Mouse (Mus musculus) hindbrain, postnatal 0 days (tissue): ENCODE measurements around the gene Acot1. TPM values are rescaled to one million over a fixed set of nuclear protein-coding genes. Genes with fewer than 3 reads are reported as not detected.

ENCODE experiments used
- ATAC-seq: fragments of 200-750 bp; cut with Nextera tagmentation; 2 replicates; pipeline ENCODE4 v1.8.0; 2017; ENCODE audit warnings: mild to moderate bottlenecking, moderate TSS enrichment, moderate library complexity
- DNase-seq: peaks from one replicate; pipeline ENCODE4 v3.0.0-alpha.2; 2015; ENCODE audit warnings: low spot score
- H3K27ac ChIP-seq: fragments of 300-500 bp; sonication (generic); 2 replicates; pipeline ENCODE4 v1.5.1; 2014; ENCODE audit warnings: mild to moderate bottlenecking
- H3K27me3 ChIP-seq: fragments of 300-500 bp; sonication (generic); 2 replicates; pipeline ENCODE4 v1.6.1; 2014; ENCODE audit warnings: low read length, mixed read lengths; ENCODE audit not compliant: insufficient read depth
- H3K36me3 ChIP-seq: fragments of 300-500 bp; sonication (generic); 2 replicates; pipeline ENCODE4 v1.6.1; 2014; ENCODE audit warnings: low read length, mixed read lengths; ENCODE audit not compliant: insufficient read depth
- H3K4me1 ChIP-seq: fragments of 300-500 bp; sonication (generic); 2 replicates; pipeline ENCODE4 v1.6.1; 2014; ENCODE audit warnings: antibody characterized with exemption, low read length, mixed read lengths; ENCODE audit not compliant: insufficient read depth
- H3K4me2 ChIP-seq: fragments of 300-500 bp; sonication (generic); 2 replicates; pipeline ENCODE4 v1.6.1; 2014; ENCODE audit warnings: low read depth, mild to moderate bottlenecking, low read length, moderate library complexity, mixed read lengths
- H3K4me3 ChIP-seq: fragments of 300-500 bp; sonication (generic); 2 replicates; pipeline ENCODE4 v1.5.1; 2014; ENCODE audit warnings: low read length
- H3K9ac ChIP-seq: fragments of 300-500 bp; sonication (generic); replicated peaks from 2 replicates; pipeline ENCODE4 v1.6.1; 2014; ENCODE audit warnings: mild to moderate bottlenecking, low read length, moderate library complexity, mixed read lengths
- H3K9me3 ChIP-seq: fragments of 300-500 bp; sonication (generic); 2 replicates; pipeline ENCODE4 v1.6.1; 2016; ENCODE audit warnings: low read length, mixed read lengths
- CTCF ChIP-seq: IDR thresholded peaks from 2 replicates; pipeline ENCODE4 v1.5.1; 2016; ENCODE audit warnings: antibody characterized with exemption, control low read depth, low read depth
- WGBS: fragments of 180-500 bp; shearing (Covaris S2); extraction: QIAGEN DNeasy Blood & Tissue Kit; methylation state at CpG from one replicate; pipeline ENCODE4 v1.1.7; 2014; 5-methylcytosine and 5-hydroxymethylcytosine counted together
- polyA plus RNA-seq: library from polyadenylated mRNA; unstranded; fragments of >200 nt; fragmentation: Nextera tagmentation; extraction: Ambion mirVana; gene quantifications from 2 replicates; pipeline ENCODE4 v1.2.1, GENCODE M21; 2015
- total RNA-seq: library from RNA; depleted of rRNA; stranded (reverse); fragments of >200 nt; gene quantifications from 2 replicates; pipeline ENCODE4 v1.2.3, GENCODE M21; 2014; rRNA removed

Acot1 gene
- total and polyA plus RNA-seq, 2 experiments from 2014 or later: 172 to 178 TPM

DNA sequence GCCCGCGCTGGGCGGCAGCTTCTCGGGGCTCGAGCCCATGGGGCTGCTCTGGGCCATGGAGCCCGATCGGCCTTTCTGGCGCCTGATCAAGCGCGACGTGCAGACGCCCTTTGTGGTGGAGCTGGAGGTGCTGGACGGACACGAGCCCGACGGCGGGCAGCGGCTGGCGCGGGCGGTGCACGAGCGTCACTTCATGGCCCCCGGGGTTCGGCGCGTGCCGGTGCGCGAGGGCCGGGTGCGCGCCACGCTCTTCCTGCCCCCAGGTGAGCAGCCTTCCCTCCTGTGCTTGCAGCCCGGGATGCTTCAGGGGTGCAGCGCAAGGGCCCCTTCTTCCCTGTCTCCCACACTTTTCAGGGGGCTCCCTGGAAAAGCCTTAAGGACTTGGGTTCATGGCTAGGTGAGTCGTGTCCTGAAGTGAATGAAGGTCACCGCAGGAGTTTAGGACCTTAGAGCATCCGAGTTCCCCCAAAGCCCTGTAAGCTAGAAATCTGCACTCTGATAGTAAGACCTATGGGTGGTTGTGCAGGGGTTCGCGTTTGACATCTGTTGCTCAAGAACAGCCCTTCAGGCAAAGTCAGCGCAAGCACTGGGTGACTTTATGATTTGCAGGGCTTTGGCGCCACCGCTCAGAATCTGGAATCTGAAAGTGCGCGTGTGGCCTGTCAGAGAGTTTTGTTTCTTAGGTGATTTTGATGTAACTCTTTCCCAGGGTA lies 44.5 kb downstream of the Acot1 start:
- Histone ChIP-seq H3K4me3 (peak overlapping the region; percentile 42), H3K9ac (peak overlapping the region; percentile 33; the same call in 1 of the 2 replicates), H3K27me3 (no peaks in the 10 kb centered on the region), H3K4me2 (peak overlapping the region; percentile 67), H3K27ac (no peak overlapping the region), H3K36me3 (no peaks in the 10 kb centered on the region), H3K9me3 (no peaks in the 10 kb centered on the region; the same call in 1 of the 2 replicates), H3K4me1 (no peaks in the 10 kb centered on the region)
- DNase-seq: peak; percentile 61
- no peak for ATAC-seq
- peak; percentile 22; the same call in 1 of the 2 replicates for TF ChIP-seq CTCF
- WGBS: 1% methylated on average over 36 of the region's 46 CpGs

DNA sequence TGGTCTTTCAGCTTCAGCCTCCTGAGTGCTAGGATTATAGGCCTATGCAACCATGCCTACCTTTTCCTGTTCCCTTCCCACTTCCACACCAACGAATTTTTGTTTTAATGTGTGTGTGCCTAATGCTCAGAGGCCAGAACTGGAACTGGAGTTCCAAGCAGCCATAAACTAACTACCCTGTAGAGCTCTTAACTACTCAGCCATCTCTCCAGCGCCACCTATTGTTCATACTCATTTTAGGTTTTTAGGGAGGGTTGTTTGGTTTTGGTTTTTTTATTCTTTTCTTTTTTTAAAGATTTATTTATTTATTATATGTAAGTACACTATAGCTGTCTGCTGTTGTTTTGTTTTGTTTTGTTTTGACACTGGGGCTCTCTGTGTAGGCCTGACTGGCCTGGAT lies 51.7 kb downstream of the Acot1 start:
- no peak overlapping the region for H3K4me2 ChIP-seq
- ATAC-seq: no peak
- H3K27ac ChIP-seq: no peak overlapping the region
- no peak overlapping the region for H3K4me3 ChIP-seq
- no peak overlapping the region for H3K9ac ChIP-seq
- 42% methylated on average over 2 of the region's 2 CpGs for WGBS
- no peaks in the 10 kb centered on the region for H3K4me1 ChIP-seq
- peak; percentile 40 for TF ChIP-seq CTCF
- 0 out of 2 replicates have a peak, but pooled peaks cover 2% of the 10 kb centered on the region for H3K27me3 ChIP-seq
- no peaks in the 10 kb centered on the region for H3K36me3 ChIP-seq
- no peaks in the 10 kb centered on the region for H3K9me3 ChIP-seq
- peak; percentile 16 for DNase-seq

DNA sequence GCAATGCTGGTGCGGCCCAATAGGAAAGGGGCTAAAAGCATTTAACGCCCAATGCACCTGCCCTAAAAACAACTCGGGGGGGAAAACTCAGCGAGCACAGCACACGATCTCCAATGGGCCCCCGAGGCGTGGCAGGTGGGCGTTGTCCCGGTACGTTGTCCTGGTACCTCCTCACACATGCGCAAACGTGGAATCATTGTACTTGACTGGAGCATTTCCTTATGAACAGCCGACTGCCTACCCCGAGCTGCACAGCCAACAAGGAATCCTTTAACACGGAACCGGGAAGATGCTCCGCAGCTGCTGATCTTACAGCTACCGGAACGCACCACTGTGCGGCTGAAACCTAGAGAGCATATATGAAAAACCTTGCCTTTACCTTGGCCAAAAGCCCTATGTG lies 53.0 kb downstream of the Acot1 start:
- no peaks in the 10 kb centered on the region for H3K36me3 ChIP-seq
- no peak for ATAC-seq
- no peak overlapping the region for H3K4me3 ChIP-seq
- H3K27me3 ChIP-seq: 0 out of 2 replicates have a peak, but pooled peaks cover 2% of the 10 kb centered on the region
- no peaks in the 10 kb centered on the region for H3K9me3 ChIP-seq
- no peak overlapping the region for H3K4me2 ChIP-seq
- H3K9ac ChIP-seq: no peak overlapping the region
- no peak for DNase-seq
- H3K4me1 ChIP-seq: no peaks in the 10 kb centered on the region
- no peak overlapping the region for H3K27ac ChIP-seq
- no peak for TF ChIP-seq CTCF
- WGBS: 96% methylated on average over 20 of the region's 20 CpGs

- no peak overlapping the region for H3K27ac ChIP-seq
- H3K4me3 ChIP-seq: no peak overlapping the region
- H3K4me1 ChIP-seq: no peaks in the 10 kb centered on the region
- H3K27me3 ChIP-seq: 0 out of 2 replicates have a peak, but pooled peaks cover 3% of the 10 kb centered on the region
- ATAC-seq: no peak
- H3K36me3 ChIP-seq: no peaks in the 10 kb centered on the region
- no peak for DNase-seq
- no peak overlapping the region for H3K4me2 ChIP-seq
- TF ChIP-seq CTCF: peak; percentile 31
- no peaks in the 10 kb centered on the region for H3K9me3 ChIP-seq
- no peak overlapping the region for H3K9ac ChIP-seq
- WGBS: 76% methylated on average over 5 of the region's 5 CpGs
Observed at GRCm38 (mm10) chr12:84063228-84063627, 53.9 kb downstream of the Acot1 start.

DNA sequence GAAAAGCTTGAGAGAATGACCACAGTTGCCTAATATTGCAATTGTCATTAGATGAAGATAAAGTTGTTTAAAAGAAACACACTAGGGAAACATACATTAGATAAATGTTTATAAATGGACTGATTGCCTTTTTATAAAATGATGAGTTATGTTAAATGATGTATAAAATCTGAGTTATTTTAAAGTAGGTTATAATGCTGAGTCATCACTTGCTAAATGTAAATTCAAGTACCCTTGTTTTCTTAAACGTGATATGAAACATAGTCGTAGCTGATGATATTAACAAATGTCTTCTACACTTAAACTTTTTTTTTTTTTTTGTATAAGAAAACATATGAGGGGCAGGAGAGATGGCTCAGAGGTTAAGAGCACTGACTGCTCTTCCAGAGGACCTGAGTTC lies 54.5 kb downstream of the Acot1 start:
- Histone ChIP-seq H3K4me2 (no peak overlapping the region), H3K9ac (no peak overlapping the region), H3K4me3 (no peak overlapping the region), H3K4me1 (no peaks in the 10 kb centered on the region), H3K27ac (no peak overlapping the region), H3K36me3 (no peaks in the 10 kb centered on the region), H3K9me3 (no peaks in the 10 kb centered on the region), H3K27me3 (0 out of 2 replicates have a peak, but pooled peaks cover 9% of the 10 kb centered on the region)
- 82% methylated on average over 2 of the region's 2 CpGs for WGBS
- DNase-seq (no peak), ATAC-seq (no peak)
- no peak for TF ChIP-seq CTCF

GRCm38 (mm10) chr12:84064621-84065020 lies 55.3 kb downstream of the Acot1 start:
- no peaks in the 10 kb centered on the region for H3K9me3 ChIP-seq
- H3K36me3 ChIP-seq: no peaks in the 10 kb centered on the region
- H3K4me3 ChIP-seq: no peak overlapping the region
- H3K4me1 ChIP-seq: no peaks in the 10 kb centered on the region
- 68% methylated on average over 8 of the region's 8 CpGs for WGBS
- H3K27ac ChIP-seq: no peak overlapping the region
- DNase-seq (no peak), ATAC-seq (no peak)
- no peak overlapping the region for H3K4me2 ChIP-seq
- no peak overlapping the region for H3K9ac ChIP-seq
- TF ChIP-seq CTCF: no peak
- 0 out of 2 replicates have a peak, but pooled peaks cover 12% of the 10 kb centered on the region for H3K27me3 ChIP-seq

DNA sequence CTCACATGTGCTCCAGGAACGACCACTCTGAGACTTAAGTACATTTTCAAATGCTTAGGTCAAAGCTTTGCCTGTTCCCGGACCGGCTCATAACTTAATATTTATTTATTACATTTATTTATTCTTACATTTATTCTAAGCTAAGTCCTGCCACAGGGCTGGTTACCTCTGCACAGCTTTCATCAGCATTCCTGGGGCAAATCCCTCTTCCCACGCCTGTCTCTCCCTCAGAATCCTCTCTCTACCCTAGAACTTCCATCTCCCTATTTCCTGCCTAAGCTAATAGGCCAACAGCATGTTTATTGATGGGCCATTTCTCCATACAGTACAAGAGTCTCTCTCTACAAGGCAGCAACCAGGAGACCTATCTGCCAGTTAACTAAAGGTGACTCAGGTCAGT lies 58.5 kb downstream of the Acot1 start:
- no peak for TF ChIP-seq CTCF
- ATAC-seq (no peak), DNase-seq (no peak)
- Histone ChIP-seq H3K4me3 (no peak overlapping the region), H3K9me3 (no peaks in the 10 kb centered on the region), H3K27me3 (0 out of 2 replicates have a peak, but pooled peaks cover 12% of the 10 kb centered on the region), H3K27ac (no peak overlapping the region), H3K4me2 (no peak overlapping the region), H3K9ac (no peak overlapping the region), H3K4me1 (no peaks in the 10 kb centered on the region), H3K36me3 (no peaks in the 10 kb centered on the region)
- WGBS: 88% methylated on average over 4 of the region's 4 CpGs

Other genes starting within 250 kb of the Acot1 start
- 3.0 and 4.9 TPM in 2 replicates for gene Papln, start 245.9 kb upstream of the Acot1 start, total RNA-seq
- 0.39 and 0.44 TPM in 2 replicates for gene Papln, start 245.9 kb upstream of the Acot1 start, polyA plus RNA-seq
- 16.7 and 17.7 TPM in 2 replicates for gene Numb, start 87.6 kb upstream of the Acot1 start, total RNA-seq
- 10.7 and 12.1 TPM in 2 replicates for gene Numb, start 87.6 kb upstream of the Acot1 start, polyA plus RNA-seq
- gene Riox1, start 58.9 kb upstream of the Acot1 start, total RNA-seq: 28.8 and 35.2 TPM in 2 replicates
- gene Riox1, start 58.9 kb upstream of the Acot1 start, polyA plus RNA-seq: 8.7 and 11.3 TPM in 2 replicates
- gene Heatr4, start 24.6 kb upstream of the Acot1 start, total RNA-seq: 0.11 and 0.16 TPM in 2 replicates
- not detected in 2 replicates for gene Heatr4, start 24.6 kb upstream of the Acot1 start, polyA plus RNA-seq
- gene Acot2, start 21.6 kb upstream of the Acot1 start, total RNA-seq: 18.6 and 29.1 TPM in 2 replicates
- 31.2 and 33.9 TPM in 2 replicates for gene Acot2, start 21.6 kb upstream of the Acot1 start, polyA plus RNA-seq
- 0.14 and 1.8 TPM in 2 replicates for gene Acot4, start 28.9 kb downstream of the Acot1 start, total RNA-seq
- 0.68 and 1.2 TPM in 2 replicates for gene Acot4, start 28.9 kb downstream of the Acot1 start, polyA plus RNA-seq
- not detected in 2 replicates for gene Gm49366, start 29.4 kb downstream of the Acot1 start, total RNA-seq
- gene Gm49366, start 29.4 kb downstream of the Acot1 start, polyA plus RNA-seq: not detected in 2 replicates
- gene Acot3, start 42.7 kb downstream of the Acot1 start, total RNA-seq: 0.42 and 1.3 TPM in 2 replicates
- gene Acot3, start 42.7 kb downstream of the Acot1 start, polyA plus RNA-seq: 1.3 and 1.6 TPM in 2 replicates
- 1.2 and 1.3 TPM in 2 replicates for gene Acot5, start 59.8 kb downstream of the Acot1 start, total RNA-seq
- 1.2 and 1.5 TPM in 2 replicates for gene Acot5, start 59.8 kb downstream of the Acot1 start, polyA plus RNA-seq
- gene Acot6, start 91.2 kb downstream of the Acot1 start, total RNA-seq: 6.8 and 8.6 TPM in 2 replicates
- gene Acot6, start 91.2 kb downstream of the Acot1 start, polyA plus RNA-seq: 1.6 and 1.8 TPM in 2 replicates
- 9.7 and 10.9 TPM in 2 replicates for gene Dnal1, start 104.9 kb downstream of the Acot1 start, total RNA-seq
- 6.8 and 9.7 TPM in 2 replicates for gene Dnal1, start 104.9 kb downstream of the Acot1 start, polyA plus RNA-seq
- gene Pnma1, start 139.0 kb downstream of the Acot1 start, total RNA-seq: 2.5 and 3.8 TPM in 2 replicates
- gene Pnma1, start 139.0 kb downstream of the Acot1 start, polyA plus RNA-seq: 4.2 and 4.5 TPM in 2 replicates
- 9.3 and 11.5 TPM in 2 replicates for gene Elmsan1, start 209.4 kb downstream of the Acot1 start, total RNA-seq
- 2.7 and 3.0 TPM in 2 replicates for gene Elmsan1, start 209.4 kb downstream of the Acot1 start, polyA plus RNA-seq